Mouse (Mus musculus) spleen, postnatal 36 days (tissue): ENCODE measurements around the gene Shd.

Experiments
- DNase-seq, 2 experiments: peaks; one replicate each; pipeline ENCODE4 v3.0.0; 2022; ENCODE audit warnings: low spot score in 2 of 2, mixed read lengths in 1 of 2

Shd gene

DNA sequence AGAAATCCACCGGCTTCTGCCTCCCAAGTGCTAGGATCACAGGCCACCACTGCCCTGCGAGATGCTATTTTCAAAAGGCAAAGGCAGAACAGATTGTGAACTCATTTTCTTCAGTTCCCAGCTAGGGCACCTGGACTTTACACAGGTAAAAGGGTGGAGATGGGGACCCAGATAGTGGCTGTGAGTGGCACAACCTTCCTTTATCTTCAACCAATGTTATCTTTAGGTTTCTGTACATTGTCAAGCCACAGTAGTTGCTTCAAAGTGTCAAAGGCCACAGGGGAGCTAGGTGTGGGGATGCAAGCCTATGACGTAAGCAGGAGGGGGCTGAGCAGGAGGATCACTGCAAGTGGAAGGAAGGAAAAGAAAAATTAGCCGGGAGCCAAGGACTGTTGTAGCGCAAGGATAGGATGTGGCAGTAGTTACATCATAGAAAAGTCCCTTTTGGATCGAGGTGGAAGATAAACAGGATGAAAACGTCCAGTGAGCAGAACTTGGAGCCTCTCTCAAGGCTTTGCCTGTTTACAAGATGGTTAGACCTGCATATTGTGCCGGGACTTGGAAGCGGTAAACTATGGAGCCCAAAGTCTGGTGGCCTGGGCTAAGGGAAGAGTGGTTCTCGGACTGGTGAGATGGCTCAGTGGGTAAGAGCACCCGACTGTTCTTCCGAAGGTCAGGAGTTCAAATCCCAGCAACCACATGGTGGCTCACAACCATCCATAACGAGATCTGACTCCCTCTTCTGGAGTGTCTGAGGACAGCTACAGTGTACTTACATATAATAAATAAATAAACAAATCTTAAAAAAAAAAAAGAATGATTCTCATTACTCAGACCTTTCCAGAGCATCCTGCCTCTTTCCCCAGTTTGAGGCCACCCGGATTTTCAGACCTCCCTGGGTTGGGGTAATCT, 37.4 kb downstream of the Shd start:
- no peak for DNase-seq

DNA sequence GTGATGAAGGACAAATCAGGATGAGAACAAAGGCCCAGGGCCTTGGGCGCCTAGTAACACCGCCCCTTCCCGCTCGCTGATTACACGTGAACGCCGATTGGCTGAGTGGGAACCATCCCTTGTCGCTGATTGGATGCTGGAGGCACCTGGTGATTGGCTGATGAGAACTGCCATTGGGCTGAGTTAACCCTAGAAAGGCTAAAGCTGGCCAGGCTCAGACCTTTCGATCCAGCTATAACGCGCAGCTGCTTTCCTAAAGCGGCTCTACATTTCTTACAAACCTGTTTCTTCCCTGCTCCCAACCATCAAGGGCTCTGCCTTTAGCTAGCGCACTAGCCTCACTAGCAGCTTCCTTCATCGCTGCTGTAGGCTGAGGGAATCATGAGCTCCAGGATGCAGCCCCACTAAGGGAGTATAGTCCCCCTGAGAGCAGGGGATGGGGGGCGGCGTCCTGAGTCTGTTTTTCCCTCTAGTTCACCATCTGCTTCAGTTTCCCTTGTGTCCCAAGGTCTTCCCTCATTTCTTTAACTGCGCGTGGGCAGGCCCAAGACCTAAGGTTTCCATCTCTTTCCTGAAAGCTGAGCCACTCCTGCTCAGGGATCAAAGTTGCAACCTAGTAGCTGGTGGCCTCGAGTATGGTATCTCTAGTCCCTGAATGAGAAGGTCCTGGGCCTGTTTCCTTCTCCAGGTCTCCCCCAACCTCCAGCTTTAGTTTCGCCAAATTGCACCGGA, 38.3 kb downstream of the Shd start:
- peak; percentile 92 for DNase-seq

- peak; percentile 91 to 92 for DNase-seq
These were observed 39.1 kb downstream of the Shd start for GRCm38 (mm10) chr17:56009088-56009961.

DNA sequence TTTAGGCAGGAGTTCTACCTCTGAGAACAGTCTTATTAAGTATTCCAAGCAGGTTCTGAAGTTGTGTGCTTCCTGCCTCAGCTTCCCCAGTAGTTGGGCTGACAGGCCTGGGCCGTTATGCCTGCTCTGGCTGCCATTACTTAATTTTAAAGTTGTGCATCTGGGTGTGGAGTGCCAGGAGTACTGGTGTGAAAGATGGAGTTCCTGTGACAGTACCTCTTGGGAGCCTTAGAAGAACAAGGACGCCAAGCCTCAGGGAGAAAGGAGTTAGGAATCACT, 39.6 kb downstream of the Shd start:
- DNase-seq, result no peak

DNA sequence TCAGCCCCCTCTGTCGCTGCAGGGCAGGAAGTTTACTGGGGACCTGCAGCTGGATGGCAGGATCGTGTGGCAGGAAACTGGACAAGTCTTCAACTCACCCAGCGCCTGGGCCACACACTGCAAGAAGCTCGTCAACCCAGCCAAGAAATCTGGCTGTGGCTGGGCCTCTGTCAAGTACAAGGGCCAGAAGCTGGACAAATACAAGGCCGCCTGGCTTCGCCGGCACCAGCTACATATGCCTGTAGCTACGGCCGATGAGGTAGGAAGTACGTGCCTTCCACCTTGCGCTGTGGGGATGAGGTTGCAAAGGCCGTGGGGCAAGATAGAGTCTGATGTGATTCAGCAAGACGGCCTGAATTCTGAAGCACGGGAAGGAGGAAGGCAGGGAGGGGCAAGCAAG, 40.0 kb downstream of the Shd start:
- DNase-seq, result no peak

- DNase-seq, result peak; percentile 57 to 66
These were observed 40.4 kb downstream of the Shd start for GRCm38 (mm10) chr17:56010681-56011080.

- no peak for DNase-seq
These were observed 41.2 kb downstream of the Shd start for GRCm38 (mm10) chr17:56011441-56011840.

GRCm38 (mm10) chr17:56015293-56015692, 45.0 kb downstream of the Shd start:
- no peak for DNase-seq

- DNase-seq, result no peak
These were observed 46.1 kb downstream of the Shd start for GRCm38 (mm10) chr17:56016382-56016781.

DNA sequence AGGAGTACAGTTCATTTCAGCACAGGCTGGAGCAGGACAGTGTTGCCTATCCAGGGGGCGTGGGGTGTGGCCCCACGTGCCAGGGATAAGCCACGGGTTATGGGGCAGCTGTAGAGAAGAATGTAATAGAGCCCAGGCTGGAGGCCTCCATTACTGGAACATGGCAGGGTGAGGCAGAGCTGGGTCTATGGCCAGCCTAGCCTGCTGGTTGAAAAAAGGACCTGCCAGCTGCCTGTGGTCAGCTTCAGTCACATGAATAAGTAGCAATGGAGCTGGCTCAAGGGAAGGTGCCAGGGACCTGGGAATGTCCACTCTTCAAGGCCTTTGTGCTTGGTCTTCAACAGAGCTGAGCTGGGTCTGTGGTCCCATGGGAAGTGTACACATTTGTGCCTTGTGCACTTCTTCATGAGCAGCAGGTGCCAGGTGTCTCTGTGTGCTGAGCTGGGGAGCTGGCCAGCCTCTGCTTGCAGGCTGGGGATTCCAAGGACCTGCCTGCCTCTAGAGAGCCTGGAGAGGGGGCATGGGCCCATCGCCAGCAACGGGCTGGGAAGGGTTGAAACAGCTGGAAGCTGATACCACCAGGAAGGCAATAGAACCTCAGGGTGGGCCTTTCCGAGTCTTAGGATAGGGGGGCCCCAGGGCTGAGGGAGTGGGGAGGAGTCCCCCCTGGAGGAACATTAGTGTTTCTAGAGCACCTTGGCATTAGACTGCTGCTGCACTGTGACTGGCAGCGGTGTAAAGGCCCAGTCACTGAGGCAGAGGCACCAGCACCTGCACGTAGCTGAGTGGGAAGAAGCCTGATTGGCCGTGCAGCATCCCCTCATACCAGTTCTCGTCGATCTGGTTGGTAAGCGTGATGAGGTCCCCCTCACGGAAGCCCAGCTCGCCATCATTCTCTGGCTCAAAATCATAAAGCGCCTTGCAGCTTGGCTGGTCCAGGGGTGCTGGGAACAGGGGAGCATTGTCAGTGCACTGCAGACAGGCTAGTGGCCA, 46.8 kb downstream of the Shd start:
- no peak for DNase-seq

GRCm38 (mm10) chr17:56017848-56018247, 47.6 kb downstream of the Shd start:
- DNase-seq, result no peak

DNA sequence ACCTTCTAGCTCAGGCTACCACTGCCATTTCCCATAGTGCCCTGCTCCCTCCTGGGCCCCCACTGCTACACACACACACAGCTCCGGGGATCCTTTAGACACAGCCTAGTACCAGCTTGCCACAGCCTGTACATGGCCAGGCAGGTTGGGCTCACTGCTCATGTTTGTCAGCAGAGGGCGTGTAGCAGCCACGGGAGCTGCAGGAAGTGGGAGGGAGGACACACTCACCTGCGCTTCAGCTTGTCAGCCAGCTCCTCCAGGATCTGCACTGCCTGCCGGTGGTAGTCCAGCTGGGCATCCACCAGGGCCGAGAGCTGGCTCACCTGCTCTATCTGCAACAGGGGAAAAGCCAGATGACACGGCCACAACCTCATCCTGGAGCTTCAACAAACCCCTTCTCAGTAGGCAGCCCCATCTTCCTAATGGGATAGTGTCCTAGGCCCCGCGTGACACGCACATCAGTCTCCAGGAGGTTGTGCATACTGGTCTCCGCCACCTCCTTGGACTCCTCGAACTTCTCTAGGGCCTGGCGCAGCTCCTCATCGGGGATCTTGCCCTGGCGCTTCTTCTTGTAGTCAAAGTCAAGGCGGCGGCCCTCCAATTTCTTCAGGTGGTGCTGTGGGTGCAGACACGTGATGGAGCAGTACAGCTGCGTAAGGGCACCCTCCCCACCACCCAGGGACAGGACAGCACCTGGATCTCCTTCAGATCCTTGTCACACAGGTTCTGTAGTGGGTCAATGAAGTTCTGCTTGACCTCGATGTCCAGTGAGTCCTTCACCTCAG, 48.3 kb downstream of the Shd start:
- peak; percentile 53 to 58 for DNase-seq

- no peak for DNase-seq
These were observed 50.3 kb downstream of the Shd start for GRCm38 (mm10) chr17:56020400-56021084.

- DNase-seq, result peak; percentile 38 to 40
These were observed 51.1 kb downstream of the Shd start for GRCm38 (mm10) chr17:56021161-56021910.

- peak; percentile 49 to 54 for DNase-seq
These were observed 52.1 kb downstream of the Shd start for GRCm38 (mm10) chr17:56022131-56022988.

DNA sequence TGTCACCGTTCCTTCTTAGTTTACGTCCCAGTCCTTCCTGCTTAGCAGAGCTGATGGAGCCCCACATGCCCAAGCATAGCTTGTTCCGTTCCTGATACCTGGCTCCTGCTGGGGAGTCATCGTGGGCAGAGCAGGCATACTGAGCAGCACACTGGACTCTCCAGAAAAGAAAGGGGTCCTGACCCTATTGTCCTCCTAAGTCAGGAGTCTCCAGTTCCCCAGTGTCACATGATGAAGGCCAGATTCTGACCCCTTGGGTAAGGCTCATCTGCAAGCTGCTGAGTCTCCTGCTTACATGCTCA, 52.7 kb downstream of the Shd start:
- no peak for DNase-seq

DNA sequence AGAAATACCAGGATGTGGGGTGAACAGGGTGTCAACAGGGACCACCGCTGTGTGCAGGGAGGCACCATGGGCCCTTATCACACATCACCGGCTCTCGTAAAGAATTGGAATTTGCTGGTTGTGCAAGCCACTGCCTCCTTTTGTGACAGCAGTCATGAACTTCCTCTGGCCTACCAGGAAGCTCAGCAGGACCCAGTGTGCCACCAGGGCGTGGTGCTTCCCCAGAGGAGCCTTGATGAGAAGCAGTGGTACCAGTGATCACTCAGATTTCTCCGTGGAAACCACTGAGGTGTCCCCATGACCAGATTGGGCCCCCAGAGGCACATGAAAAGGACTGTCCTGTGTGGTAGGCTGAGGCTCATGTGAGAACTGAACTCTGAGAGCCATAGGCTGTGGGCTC, 53.1 kb downstream of the Shd start:
- peak; percentile 41 to 48 for DNase-seq

DNA sequence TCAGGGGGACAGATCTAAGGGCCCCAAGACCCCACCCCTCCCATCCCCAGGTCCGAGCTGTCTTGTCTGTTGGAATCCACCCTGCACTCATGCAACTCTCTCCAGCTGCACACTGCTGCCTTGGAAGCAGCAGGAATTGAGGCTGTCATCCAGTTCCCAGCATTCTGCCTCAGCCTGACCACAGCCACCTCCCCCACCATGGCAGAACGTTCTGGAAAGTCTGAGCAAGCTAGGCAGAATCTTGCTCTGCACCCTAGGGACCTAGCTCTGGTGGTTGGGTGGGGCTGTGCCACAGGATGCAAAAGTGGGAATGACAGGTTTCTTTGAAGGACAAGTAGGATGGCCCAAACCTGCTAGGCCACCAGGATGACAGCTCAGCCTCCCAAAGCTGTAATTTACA, 54.2 kb downstream of the Shd start:
- DNase-seq, result no peak
